Comparison of ENCODE assay signal across 21 mouse cellular contexts in genomic region chr19:7633021-7633420, GRCm38 (mm10). TPM values are rescaled to one million over a fixed set of nuclear protein-coding genes. Genes with fewer than 3 reads are reported as not detected.
"Had no signal": no experiment of that assay in that cellular context is flagged by ENCODE, and none has a peak within 500 bp of the region (broad histone marks: within the 10 kb centered on the region; RNA-seq: fewer than 3 reads in every experiment).

No protein-coding gene starts in this region.

- ATAC-seq: liver, postnatal 0 days; lung, postnatal 0 days had no signal

- H3K36me3 ChIP-seq: lung, embryonic 15.5 days; midbrain, embryonic 12.5 days; neural tube, embryonic 12.5 days; stomach, embryonic 15.5 days had no signal

- H3K9ac ChIP-seq: liver, postnatal 0 days; lung, embryonic 15.5 days; midbrain, embryonic 12.5 days; neural tube, embryonic 12.5 days; stomach, embryonic 15.5 days had no signal

- H3K4me1 ChIP-seq: lung, embryonic 15.5 days; megakaryocyte, embryonic 14.5 days; midbrain, embryonic 12.5 days; neural tube, embryonic 12.5 days; stomach, embryonic 15.5 days had no signal

- H3K27me3 ChIP-seq: lung, embryonic 15.5 days; megakaryocyte, embryonic 14.5 days; midbrain, embryonic 12.5 days; neural tube, embryonic 12.5 days; stomach, embryonic 15.5 days had no signal

- H3K9me3 ChIP-seq: lung, embryonic 15.5 days; megakaryocyte, embryonic 14.5 days; midbrain, embryonic 12.5 days; neural tube, embryonic 12.5 days; stomach, embryonic 15.5 days had no signal

- H3K4me2 ChIP-seq: lung, embryonic 15.5 days; midbrain, embryonic 12.5 days; neural tube, embryonic 12.5 days; stomach, embryonic 15.5 days had no signal

- DNase-seq: liver, postnatal 0 days; lung, adult 2 months; lung, postnatal 14 days; lung, postnatal 36 days; midbrain, embryonic 14.5 days; right cerebral cortex, postnatal 14 days; thymus, adult 2 months; thymus, postnatal 25 days; thymus, postnatal 4 days had no signal

- H3K4me3 ChIP-seq: lung, embryonic 15.5 days; megakaryocyte, embryonic 14.5 days; midbrain, embryonic 12.5 days; neural tube, embryonic 12.5 days; stomach, embryonic 15.5 days had no signal

- H3K27ac ChIP-seq: lung, embryonic 15.5 days; macrophage; midbrain, embryonic 12.5 days; neural tube, embryonic 12.5 days; stomach, embryonic 15.5 days; stomach, postnatal 0 days had no signal

RNA-seq across cellular contexts. Expression of gene Hrasls5, which starts 20.7 kb away (rescaled TPM):
- polyA plus RNA-seq: liver, postnatal 0 days; lung, postnatal 0 days; macrophage; midbrain, embryonic 12.5 days; midbrain, embryonic 14.5 days; midbrain, postnatal 0 days; neural tube, embryonic 12.5 days; neural tube, embryonic 14.5 days; spleen, adult 2 months; stomach, embryonic 15.5 days; urinary bladder, adult 2 months had no signal

RNA-seq across cellular contexts. Expression of gene Lgals12, which starts 26.0 kb away (rescaled TPM):
- polyA plus RNA-seq: liver, postnatal 0 days; macrophage; neural tube, embryonic 12.5 days had no signal
